Mouse (Mus musculus): ENCODE data around the gene Rps27l.

Gene Rps27l

GRCm38 (mm10) chr9:66920488-66921279, 25.2 kb upstream of the Rps27l start:
- DNase-seq (ENCODE audit: low spot score) = no peak

DNA sequence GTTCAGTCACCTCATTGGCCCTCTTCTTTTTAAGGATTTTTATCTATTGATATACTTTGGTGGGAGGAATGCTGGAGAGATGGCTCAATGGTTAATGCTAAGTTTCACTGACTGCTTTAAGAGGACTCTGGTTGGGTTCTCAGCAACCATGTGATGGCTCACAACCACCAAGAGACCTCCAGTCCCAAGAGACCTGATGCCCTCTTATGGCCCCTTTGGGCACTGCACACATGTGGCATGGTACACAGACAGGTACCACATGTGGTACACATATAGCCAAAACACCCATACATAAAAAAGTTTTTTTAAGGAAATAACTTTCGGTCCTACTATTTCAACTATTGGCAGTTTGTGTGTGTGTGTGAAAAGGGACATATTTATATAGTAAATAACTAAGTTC, 23.8 kb upstream of the Rps27l start:
- DNase-seq (ENCODE audit: low spot score) = no peak

GRCm38 (mm10) chr9:66925853-66926252, 20.0 kb upstream of the Rps27l start:
- no peak for DNase-seq (ENCODE audit: low spot score)

DNA sequence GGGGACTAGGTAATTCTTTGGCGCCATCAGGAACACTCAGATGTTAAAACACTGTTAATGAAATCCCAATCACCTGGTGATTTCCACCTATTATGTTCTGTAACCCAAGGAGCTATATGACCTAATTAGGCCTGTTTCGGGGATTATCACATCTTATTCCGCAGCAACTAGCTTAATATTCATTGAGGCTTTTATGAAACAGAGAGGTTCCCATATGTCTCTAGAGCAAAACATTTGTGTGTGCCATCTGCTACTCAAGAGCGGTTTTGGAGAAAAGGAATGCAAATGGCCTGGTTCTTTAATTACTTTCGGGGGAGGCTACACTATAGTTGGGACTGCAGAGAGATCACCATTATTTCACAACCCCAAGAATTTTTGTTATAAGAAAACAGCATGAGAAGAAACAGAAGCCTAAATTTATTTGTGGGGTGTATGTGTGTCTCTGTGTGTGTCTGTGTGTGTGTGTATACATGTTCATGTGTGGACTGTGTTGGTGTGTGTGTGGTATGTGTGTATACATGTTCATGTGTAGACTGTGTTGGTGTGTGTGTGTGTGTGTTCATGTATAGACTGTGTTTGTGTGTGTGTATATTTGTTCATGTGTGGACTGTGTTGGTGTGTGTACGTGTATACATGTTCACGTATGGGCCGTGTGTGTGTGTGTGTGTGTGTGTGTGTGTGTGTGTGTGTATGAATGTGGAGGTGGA, 18.0 kb upstream of the Rps27l start:
- DNase-seq (ENCODE audit: low spot score) = no peak

DNA sequence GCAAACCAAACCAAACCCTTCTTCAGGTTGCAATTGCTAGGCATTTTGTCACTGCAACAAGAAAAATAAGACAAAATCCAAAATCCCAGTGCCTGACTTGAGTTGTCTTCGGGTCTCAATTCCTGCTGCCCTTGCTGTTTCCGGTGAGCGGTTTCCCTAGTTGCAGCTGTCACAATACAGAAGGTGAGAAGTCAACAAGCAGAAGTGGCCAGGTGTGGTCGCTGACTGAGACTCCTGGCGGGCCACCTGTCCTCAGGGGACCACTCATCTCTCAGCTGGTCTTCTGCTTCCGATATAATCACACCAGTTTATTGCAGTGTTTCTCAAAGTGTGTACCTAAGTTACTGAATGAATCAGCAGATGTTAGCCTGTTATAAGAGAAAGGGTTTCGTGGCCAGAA, 15.5 kb upstream of the Rps27l start:
- no peak for DNase-seq (ENCODE audit: low spot score)

- DNase-seq (ENCODE audit: low spot score) = peak; percentile 43
Observed at GRCm38 (mm10) chr9:66933869-66934808, 11.7 kb upstream of the Rps27l start.

GRCm38 (mm10) chr9:66937507-66937906, 8.4 kb upstream of the Rps27l start:
- DNase-seq (ENCODE audit: low spot score) = no peak

GRCm38 (mm10) chr9:66938836-66939235, 7.0 kb upstream of the Rps27l start:
- DNase-seq (ENCODE audit: low spot score) = peak; percentile 88

DNA sequence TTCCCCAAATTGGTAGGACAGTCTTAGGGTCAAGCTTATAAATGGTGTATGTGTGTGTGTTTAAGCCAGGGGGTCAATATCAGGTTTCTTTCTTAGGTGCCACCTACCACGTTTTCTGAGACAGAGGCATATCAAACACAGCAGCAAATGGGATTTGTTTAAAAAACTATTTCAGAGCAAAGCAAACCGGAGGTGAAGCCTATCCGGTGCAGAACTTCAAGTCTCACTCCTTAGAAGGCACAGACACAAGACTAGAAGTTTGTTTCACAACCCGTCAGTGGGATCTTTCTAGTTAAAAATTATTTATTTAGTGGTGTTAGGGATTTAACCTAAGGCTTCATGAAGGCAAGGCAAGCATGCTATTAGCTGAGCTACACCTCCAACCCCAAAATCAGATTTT, 725 bp upstream of the Rps27l start:
- DNase-seq (ENCODE audit: low spot score) = no peak

- no peak for DNase-seq (ENCODE audit: low spot score)
Observed at GRCm38 (mm10) chr9:66948536-66948935, 2.6 kb downstream of the Rps27l start.

DNA sequence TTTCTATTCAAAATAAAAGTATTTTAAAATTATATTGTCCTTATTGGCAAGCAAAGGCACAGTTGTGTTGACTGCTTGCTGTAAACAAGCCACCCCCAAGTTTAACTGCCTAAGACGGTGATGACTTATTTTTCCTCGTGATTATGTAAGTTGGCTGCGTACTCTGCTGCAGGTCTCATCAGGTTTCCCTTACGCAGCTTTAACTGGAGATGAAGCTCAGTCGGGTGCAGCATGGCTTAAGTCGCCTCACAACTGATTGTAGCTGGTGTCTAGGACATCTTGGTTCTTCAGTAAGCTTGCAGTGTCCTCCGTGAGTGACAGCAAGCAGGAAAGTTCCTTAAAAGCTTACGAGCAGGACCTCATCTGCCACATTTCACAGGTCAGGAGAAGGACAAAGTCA, 6.4 kb downstream of the Rps27l start:
- DNase-seq (ENCODE audit: low spot score) = no peak

GRCm38 (mm10) chr9:66952886-66953285, 7.0 kb downstream of the Rps27l start:
- no peak for DNase-seq (ENCODE audit: low spot score)

GRCm38 (mm10) chr9:66957451-66957850, 11.6 kb downstream of the Rps27l start:
- no peak for DNase-seq (ENCODE audit: low spot score)

DNA sequence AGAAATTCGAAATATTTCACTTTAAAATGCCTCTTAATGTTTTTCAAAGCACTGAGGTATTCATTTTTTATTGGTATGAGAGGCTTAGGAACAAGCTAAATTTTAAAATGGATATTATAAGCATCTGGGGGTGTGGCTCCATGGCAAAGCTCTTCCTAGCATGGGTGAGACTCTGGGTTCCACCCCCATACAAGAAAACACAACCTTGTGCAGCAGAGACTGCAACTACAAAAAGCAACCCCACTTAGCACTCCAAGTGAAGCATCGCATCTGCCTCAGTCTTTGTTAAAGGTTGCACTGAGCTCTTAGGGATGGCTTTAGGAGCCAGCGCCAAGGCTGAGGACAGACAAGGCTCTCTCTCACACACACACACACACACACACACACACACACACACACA, 15.6 kb downstream of the Rps27l start:
- DNase-seq (ENCODE audit: low spot score) = no peak

GRCm38 (mm10) chr9:66967492-66967891, 21.6 kb downstream of the Rps27l start:
- DNase-seq (ENCODE audit: low spot score) = no peak

- no peak for DNase-seq (ENCODE audit: low spot score)
Observed at GRCm38 (mm10) chr9:66971116-66971515, 25.2 kb downstream of the Rps27l start.

DNA sequence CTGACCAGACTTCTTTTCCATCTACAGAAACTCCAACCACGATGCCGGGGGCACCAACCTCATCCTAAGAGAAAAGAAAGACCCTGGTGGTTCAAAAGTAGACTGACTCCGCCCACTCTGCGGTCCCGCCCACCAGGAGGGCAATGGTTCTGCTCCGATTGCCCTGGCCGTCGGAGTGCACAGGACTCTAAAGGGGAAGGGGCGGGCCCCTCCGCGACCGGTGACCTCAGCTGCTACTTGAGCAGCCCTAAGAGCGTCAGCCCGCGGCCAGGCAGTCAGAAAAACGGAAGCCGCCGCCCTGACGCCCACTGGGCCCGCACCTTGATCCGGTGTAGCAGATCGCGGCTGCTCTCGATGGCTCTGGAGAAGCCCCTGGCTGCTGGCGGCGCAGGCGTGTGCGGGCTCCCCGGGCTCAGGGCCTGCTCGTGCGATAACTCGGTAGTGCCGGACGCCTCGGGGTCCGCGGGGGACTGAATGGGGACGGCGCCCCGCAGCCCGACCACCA, 28.9 kb downstream of the Rps27l start:
- peak; percentile 94 for DNase-seq (ENCODE audit: low spot score)

DNA sequence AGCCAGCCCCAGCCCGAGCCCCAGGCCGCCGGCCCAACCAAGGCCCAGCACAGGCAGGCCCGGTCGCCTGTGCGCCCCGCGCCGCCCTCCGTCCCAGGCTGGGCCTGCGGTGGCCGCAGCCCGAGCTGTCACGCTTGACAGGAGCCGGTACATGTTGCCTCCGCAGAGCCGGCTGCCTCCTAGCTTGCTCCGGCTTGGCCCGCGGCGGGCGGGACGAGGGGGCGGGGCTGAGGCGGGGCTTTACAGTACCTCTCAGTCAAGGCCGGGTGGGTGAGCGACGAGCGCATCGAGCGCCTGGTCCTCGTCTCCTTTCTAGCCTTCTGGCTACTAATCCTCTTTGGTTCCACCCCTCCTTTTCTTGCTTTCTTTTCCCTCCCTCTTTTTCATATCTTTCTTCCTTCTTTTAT, 29.4 kb downstream of the Rps27l start, which contains the start of gene Lactb:
Lactb (minus strand) TSS at position 246 of the 407 bp plus-strand sequence.
- DNase-seq (ENCODE audit: low spot score) = peak; percentile 94

- no peak for DNase-seq (ENCODE audit: low spot score)
Observed at GRCm38 (mm10) chr9:66977121-66977520, 31.2 kb downstream of the Rps27l start.

GRCm38 (mm10) chr9:66977982-66978381, 32.1 kb downstream of the Rps27l start:
- no peak for DNase-seq (ENCODE audit: low spot score)

GRCm38 (mm10) chr9:66978468-66978867, 32.6 kb downstream of the Rps27l start:
- DNase-seq (ENCODE audit: low spot score) = no peak

GRCm38 (mm10) chr9:66980458-66980857, 34.6 kb downstream of the Rps27l start:
- peak; percentile 89 for DNase-seq (ENCODE audit: low spot score)
